Mouse (Mus musculus) forebrain, embryonic 15.5 days (tissue): ENCODE measurements around the gene Gm28035. TPM values are rescaled to one million over a fixed set of nuclear protein-coding genes. Genes with fewer than 3 reads are reported as not detected.

Source experiments
- ATAC-seq: fragments of 200-750 bp; cut with Nextera tagmentation; replicated peaks from 2 replicates; pipeline ENCODE4 v1.8.0; 2017; ENCODE audit warnings: mild to moderate bottlenecking, moderate TSS enrichment, moderate library complexity
- H3K27ac ChIP-seq: fragments of 300-500 bp; sonication (generic); replicated peaks from 2 replicates; pipeline ENCODE4 v1.5.1; 2015; ENCODE audit warnings: mild to moderate bottlenecking, inconsistent platforms
- H3K27me3 ChIP-seq: fragments of 300-500 bp; sonication (generic); 2 replicates; pipeline ENCODE4 v1.6.1; 2015; ENCODE audit warnings: inconsistent platforms
- H3K36me3 ChIP-seq: fragments of 300-500 bp; sonication (generic); 2 replicates; pipeline ENCODE4 v1.6.1; 2015; ENCODE audit warnings: mild to moderate bottlenecking, inconsistent platforms
- H3K4me1 ChIP-seq: fragments of 300-500 bp; sonication (generic); 2 replicates; pipeline ENCODE4 v1.6.1; 2015; ENCODE audit warnings: inconsistent platforms
- H3K4me2 ChIP-seq: fragments of 300-500 bp; sonication (generic); replicated peaks from 2 replicates; pipeline ENCODE4 v1.6.1; 2015; ENCODE audit warnings: mild to moderate bottlenecking, inconsistent platforms
- H3K4me3 ChIP-seq: fragments of 300-500 bp; sonication (generic); 2 replicates; pipeline ENCODE4 v1.5.1; 2015; ENCODE audit warnings: mild to moderate bottlenecking, inconsistent platforms
- H3K9ac ChIP-seq: fragments of 300-500 bp; sonication (generic); replicated peaks from 2 replicates; pipeline ENCODE4 v1.6.1; 2015; ENCODE audit warnings: mild to moderate bottlenecking, inconsistent platforms
- H3K9me3 ChIP-seq: fragments of 300-500 bp; sonication (generic); 2 replicates; pipeline ENCODE4 v1.6.1; 2016; ENCODE audit warnings: inconsistent platforms
- WGBS: fragments of 180-500 bp; shearing (Covaris S2); methylation state at CpG from one replicate; pipeline ENCODE4 v1.1.7; 2015; ENCODE audit warnings: mixed read lengths; 5-methylcytosine and 5-hydroxymethylcytosine counted together
- polyA plus RNA-seq: library from polyadenylated mRNA; unstranded; fragments of >200 nt; fragmentation: Nextera tagmentation; extraction: Ambion mirVana; gene quantifications from 2 replicates; pipeline ENCODE4 v1.2.1, GENCODE M21; 2015

Gm28035 gene
- polyA plus RNA-seq, 1 experiment from 2014 or later: 0.64 TPM

GRCm38 (mm10) chr2:30286192-30287026 lies 46.0 kb downstream of the Gm28035 start, which contains the start of the genes Dolk and Nup188:
Gene Dolk, minus strand, starts transcription at chr2:30286334.
Gene Nup188, plus strand, starts transcription at chr2:30286397.
- H3K4me3 ChIP-seq: peak within 1 kb of the TSS; percentile 95
- peak within 1 kb of the TSS; percentile 74 for H3K4me2 ChIP-seq
- no peaks in the 10 kb centered on the region for H3K9me3 ChIP-seq
- no peaks in the 10 kb centered on the region for H3K27me3 ChIP-seq
- peak within 1 kb of the TSS; percentile 59 for H3K27ac ChIP-seq
- peaks cover 11% of the 10 kb centered on the region for H3K36me3 ChIP-seq
- peak within 1 kb of the TSS; percentile 95 for H3K9ac ChIP-seq
- WGBS: under 1% methylated on average over 68 of the region's 68 CpGs
- H3K4me1 ChIP-seq: peaks cover 24% of the 10 kb centered on the region
- peak; percentile 94 for ATAC-seq

- ATAC-seq: no peak
- H3K27ac ChIP-seq: peak overlapping the region; percentile 59; the same call in 1 of the 2 replicates
Measured at GRCm38 (mm10) chr2:30287027-30287373, 46.6 kb downstream of the Gm28035 start.

GRCm38 (mm10) chr2:30299525-30299924 lies 59.2 kb downstream of the Gm28035 start:
- WGBS: 76% methylated on average over 3 of the region's 3 CpGs
- no peak overlapping the region for H3K9ac ChIP-seq
- peaks cover 73% of the 10 kb centered on the region for H3K36me3 ChIP-seq
- no peaks in the 10 kb centered on the region for H3K4me1 ChIP-seq
- no peaks in the 10 kb centered on the region for H3K27me3 ChIP-seq
- no peak overlapping the region for H3K4me3 ChIP-seq
- ATAC-seq: no peak
- no peak overlapping the region for H3K4me2 ChIP-seq
- H3K9me3 ChIP-seq: no peaks in the 10 kb centered on the region
- H3K27ac ChIP-seq: no peak overlapping the region

More at GRCm38 (mm10) chr2:30287027-30287373, 46.6 kb downstream of the Gm28035 start:
- no peaks in the 10 kb centered on the region for H3K27me3 ChIP-seq
- under 1% methylated on average over 10 of the region's 10 CpGs for WGBS
- H3K36me3 ChIP-seq: peaks cover 11% of the 10 kb centered on the region
- peaks cover 24% of the 10 kb centered on the region for H3K4me1 ChIP-seq
- H3K9me3 ChIP-seq: no peaks in the 10 kb centered on the region
- H3K4me3 ChIP-seq: peak overlapping the region; percentile 95
- H3K4me2 ChIP-seq: peak overlapping the region; percentile 74
- peak overlapping the region; percentile 95 for H3K9ac ChIP-seq

- Histone ChIP-seq H3K27ac (no peak overlapping the region), H3K4me2 (no peak overlapping the region), H3K4me3 (no peak overlapping the region), H3K9ac (no peak overlapping the region), H3K27me3 (no peaks in the 10 kb centered on the region), H3K9me3 (no peaks in the 10 kb centered on the region), H3K36me3 (peaks cover 78% of the 10 kb centered on the region), H3K4me1 (no peaks in the 10 kb centered on the region)
- 91% methylated on average over 5 of the region's 5 CpGs for WGBS
- ATAC-seq: no peak
Measured at GRCm38 (mm10) chr2:30299966-30300365, 59.6 kb downstream of the Gm28035 start.

- Histone ChIP-seq H3K4me1 (no peaks in the 10 kb centered on the region), H3K27me3 (no peaks in the 10 kb centered on the region), H3K36me3 (peaks cover 94% of the 10 kb centered on the region), H3K4me3 (no peak overlapping the region), H3K9ac (no peak overlapping the region), H3K9me3 (no peaks in the 10 kb centered on the region), H3K27ac (no peak overlapping the region), H3K4me2 (no peak overlapping the region)
- WGBS: 97% methylated on average over 7 of the region's 7 CpGs
- ATAC-seq: no peak
Measured at GRCm38 (mm10) chr2:30306087-30306486, 65.7 kb downstream of the Gm28035 start.

- peaks cover 94% of the 10 kb centered on the region for H3K36me3 ChIP-seq
- ATAC-seq: no peak
- H3K27me3 ChIP-seq: no peaks in the 10 kb centered on the region
Measured at GRCm38 (mm10) chr2:30309351-30309750, 69.0 kb downstream of the Gm28035 start.

GRCm38 (mm10) chr2:30311481-30311880 lies 71.1 kb downstream of the Gm28035 start:
- Histone ChIP-seq H3K27ac (no peak overlapping the region), H3K9ac (no peak overlapping the region), H3K36me3 (peaks cover 94% of the 10 kb centered on the region), H3K27me3 (no peaks in the 10 kb centered on the region), H3K9me3 (no peaks in the 10 kb centered on the region), H3K4me1 (no peaks in the 10 kb centered on the region), H3K4me2 (no peak overlapping the region), H3K4me3 (no peak overlapping the region)
- 88% methylated on average over 2 of the region's 2 CpGs for WGBS
- ATAC-seq: no peak

More at GRCm38 (mm10) chr2:30309351-30309750, 69.0 kb downstream of the Gm28035 start:
- Histone ChIP-seq H3K4me3 (no peak overlapping the region), H3K9ac (no peak overlapping the region), H3K4me2 (no peak overlapping the region), H3K27ac (no peak overlapping the region), H3K9me3 (no peaks in the 10 kb centered on the region), H3K4me1 (no peaks in the 10 kb centered on the region)
- 91% methylated on average over 3 of the region's 3 CpGs for WGBS

GRCm38 (mm10) chr2:30316136-30316535 lies 75.8 kb downstream of the Gm28035 start:
- H3K9ac ChIP-seq: no peak overlapping the region
- H3K27me3 ChIP-seq: no peaks in the 10 kb centered on the region
- no peaks in the 10 kb centered on the region for H3K9me3 ChIP-seq
- no peaks in the 10 kb centered on the region for H3K4me1 ChIP-seq
- H3K27ac ChIP-seq: no peak overlapping the region
- WGBS: 88% methylated on average over 4 of the region's 4 CpGs
- no peak overlapping the region for H3K4me2 ChIP-seq
- no peak overlapping the region for H3K4me3 ChIP-seq
- ATAC-seq: no peak
- peaks cover 89% of the 10 kb centered on the region for H3K36me3 ChIP-seq

GRCm38 (mm10) chr2:30316955-30317354 lies 76.6 kb downstream of the Gm28035 start:
- Histone ChIP-seq H3K4me2 (no peak overlapping the region), H3K4me3 (no peak overlapping the region), H3K9ac (no peak overlapping the region), H3K9me3 (no peaks in the 10 kb centered on the region), H3K4me1 (no peaks in the 10 kb centered on the region), H3K27ac (no peak overlapping the region), H3K36me3 (peaks cover 92% of the 10 kb centered on the region), H3K27me3 (no peaks in the 10 kb centered on the region)
- ATAC-seq: no peak
- WGBS: 95% methylated on average over 5 of the region's 5 CpGs

GRCm38 (mm10) chr2:30319260-30319659 lies 78.9 kb downstream of the Gm28035 start:
- 92% methylated on average over 4 of the region's 4 CpGs for WGBS
- ATAC-seq: no peak

GRCm38 (mm10) chr2:30323111-30323510 lies 82.7 kb downstream of the Gm28035 start:
- Histone ChIP-seq H3K4me1 (no peaks in the 10 kb centered on the region), H3K36me3 (peaks cover 91% of the 10 kb centered on the region), H3K9ac (no peak overlapping the region), H3K9me3 (no peaks in the 10 kb centered on the region), H3K4me3 (no peak overlapping the region), H3K27me3 (no peaks in the 10 kb centered on the region), H3K27ac (no peak overlapping the region), H3K4me2 (no peak overlapping the region)
- no peak for ATAC-seq
- WGBS: 92% methylated on average over 7 of the region's 7 CpGs

More at GRCm38 (mm10) chr2:30319260-30319659, 78.9 kb downstream of the Gm28035 start:
- no peak overlapping the region for H3K4me2 ChIP-seq
- no peaks in the 10 kb centered on the region for H3K4me1 ChIP-seq
- no peaks in the 10 kb centered on the region for H3K9me3 ChIP-seq
- no peak overlapping the region for H3K27ac ChIP-seq
- H3K27me3 ChIP-seq: no peaks in the 10 kb centered on the region
- H3K36me3 ChIP-seq: peaks cover 92% of the 10 kb centered on the region
- no peak overlapping the region for H3K9ac ChIP-seq
- H3K4me3 ChIP-seq: no peak overlapping the region

GRCm38 (mm10) chr2:30325296-30325695 lies 84.9 kb downstream of the Gm28035 start:
- no peaks in the 10 kb centered on the region for H3K4me1 ChIP-seq
- H3K27me3 ChIP-seq: no peaks in the 10 kb centered on the region
- H3K27ac ChIP-seq: no peak overlapping the region
- ATAC-seq: no peak
- H3K9me3 ChIP-seq: no peaks in the 10 kb centered on the region
- H3K4me2 ChIP-seq: no peak overlapping the region
- H3K9ac ChIP-seq: no peak overlapping the region
- no peak overlapping the region for H3K4me3 ChIP-seq
- WGBS: 96% methylated on average over 5 of the region's 5 CpGs
- peaks cover 94% of the 10 kb centered on the region for H3K36me3 ChIP-seq
